In genomic region chr2:26198488-26198887, GRCm38 (mm10) we compare ENCODE assay signal across 10 mouse cellular contexts. TPM values are rescaled to one million over a fixed set of nuclear protein-coding genes. Genes with fewer than 3 reads are reported as not detected.
DNase-seq lines count a peak whose midpoint lies in the region; ATAC-seq and TF ChIP-seq lines count a peak whose summit lies in the region.
"Had no signal": no experiment of that assay in that cellular context is flagged by ENCODE, and none has a peak within 500 bp of the region (broad histone marks: within the 10 kb centered on the region; RNA-seq: fewer than 3 reads in every experiment).

No protein-coding gene starts in this region.

- H3K4me3 ChIP-seq in intestine, embryonic 15.5 days (replicated peaks), result no peak overlapping the region
- H3K4me3 ChIP-seq in intestine, postnatal 0 days (ENCODE audit: low read depth, low read length), result no peak overlapping the region
- no peak overlapping the region for H3K4me3 ChIP-seq in embryonic facial prominence, embryonic 12.5 days
- H3K4me3 ChIP-seq: erythroblast, embryonic 14.5 days had no signal

- H3K36me3 ChIP-seq in intestine, embryonic 15.5 days, result no peaks in the 10 kb centered on the region
- no peaks in the 10 kb centered on the region for H3K36me3 ChIP-seq in intestine, postnatal 0 days (ENCODE audit: control insufficient read depth, insufficient read depth)
- no peaks in the 10 kb centered on the region for H3K36me3 ChIP-seq in embryonic facial prominence, embryonic 12.5 days

- no peak overlapping the region for H3K27ac ChIP-seq in intestine, embryonic 15.5 days
- H3K27ac ChIP-seq in intestine, postnatal 0 days (ENCODE audit: low read depth, low read length), result no peak overlapping the region
- H3K27ac ChIP-seq in embryonic facial prominence, embryonic 12.5 days, result no peak overlapping the region

- peak overlapping the region; percentile 19; the same call in 1 of the 2 replicates for H3K4me2 ChIP-seq in intestine, embryonic 15.5 days (replicated peaks)
- H3K4me2 ChIP-seq in intestine, postnatal 0 days (replicated peaks; ENCODE audit: low read depth), result no peak overlapping the region
- H3K4me2 ChIP-seq in embryonic facial prominence, embryonic 12.5 days (replicated peaks), result 0 out of 2 replicates have a peak overlapping the region, but pooled peaks have one; percentile 10
- H3K4me2 ChIP-seq: liver, embryonic 11.5 days had no signal

- DNase-seq in ZHBTc4 (ENCODE audit: low read depth, low spot score), result peak; percentile 26
- peak; percentile 21 for DNase-seq in lung, postnatal 36 days
- DNase-seq in cerebellum, adult 9-11 months, result no peak
- DNase-seq in cerebellum, adult 11 months, result no peak
- DNase-seq: spleen, adult 18-20 months had no signal

- H3K9me3 ChIP-seq in intestine, embryonic 15.5 days, result no peaks in the 10 kb centered on the region
- H3K9me3 ChIP-seq in intestine, postnatal 0 days (ENCODE audit: control insufficient read depth), result no peaks in the 10 kb centered on the region
- no peaks in the 10 kb centered on the region for H3K9me3 ChIP-seq in embryonic facial prominence, embryonic 12.5 days

- no peak overlapping the region for H3K9ac ChIP-seq in intestine, embryonic 15.5 days
- no peak overlapping the region for H3K9ac ChIP-seq in intestine, postnatal 0 days (ENCODE audit: low read depth, low read length)
- no peak overlapping the region for H3K9ac ChIP-seq in embryonic facial prominence, embryonic 12.5 days

- ATAC-seq in intestine, embryonic 15.5 days, result no peak
- ATAC-seq in intestine, postnatal 0 days, result no peak
- 0 out of 2 replicates have a peak, but pooled peaks have one; percentile 7 for ATAC-seq in embryonic facial prominence, embryonic 12.5 days (ENCODE audit: insufficient number of reproducible peaks, insufficient read depth, low FRiP score, low TSS enrichment)

- 1% methylated on average over 10 of the region's 10 CpGs for WGBS in intestine, embryonic 15.5 days
- WGBS in intestine, postnatal 0 days, result 3% methylated on average over 10 of the region's 10 CpGs
- WGBS in embryonic facial prominence, embryonic 12.5 days, result 2% methylated on average over 10 of the region's 10 CpGs

- no peak for TF ChIP-seq CTCF in intestine, postnatal 0 days (IDR thresholded peaks at IDR 0.05; ENCODE audit: low read depth)

- H3K4me1 ChIP-seq in intestine, embryonic 15.5 days (replicated peaks), result 0 out of 2 replicates have a peak, but pooled peaks cover 10% of the 10 kb centered on the region
- no peaks in the 10 kb centered on the region for H3K4me1 ChIP-seq in intestine, postnatal 0 days (replicated peaks; ENCODE audit: control insufficient read depth, insufficient read depth, low read length)
- H3K4me1 ChIP-seq in embryonic facial prominence, embryonic 12.5 days, result peaks cover 8% of the 10 kb centered on the region

- peaks cover 90% of the 10 kb centered on the region for H3K27me3 ChIP-seq in intestine, embryonic 15.5 days (replicated peaks)
- H3K27me3 ChIP-seq in intestine, postnatal 0 days (replicated peaks; ENCODE audit: control insufficient read depth, insufficient read depth, low read length), result peaks cover 80% of the 10 kb centered on the region
- H3K27me3 ChIP-seq in embryonic facial prominence, embryonic 12.5 days, result peaks cover 96% of the 10 kb centered on the region

RNA-seq across cellular contexts. Expression of gene Lhx3, which starts 9.6 kb away (rescaled TPM):
- polyA plus RNA-seq in intestine, embryonic 15.5 days (2015; fragmentation: Nextera tagmentation; extraction: Ambion mirVana), result not detected in 2 replicates
- polyA plus RNA-seq in intestine, postnatal 0 days (2015; fragmentation: Nextera tagmentation; extraction: Ambion mirVana), result 0.10 TPM in 1 of 2 replicates, not detected in the other
- polyA plus RNA-seq in embryonic facial prominence, embryonic 12.5 days (2016; fragmentation: Nextera tagmentation; extraction: Ambion mirVana), result 1.3 and 3.1 TPM in 2 replicates
- polyA plus RNA-seq: erythroblast, embryonic 14.5 days; liver, embryonic 11.5 days had no signal

RNA-seq across cellular contexts. Expression of gene Qsox2, which starts 38.8 kb away (rescaled TPM):
- 23.2 and 26.9 TPM in 2 replicates for polyA plus RNA-seq in intestine, embryonic 15.5 days (2015; fragmentation: Nextera tagmentation; extraction: Ambion mirVana)
- polyA plus RNA-seq in intestine, postnatal 0 days (2015; fragmentation: Nextera tagmentation; extraction: Ambion mirVana), result 7.0 and 7.5 TPM in 2 replicates
- polyA plus RNA-seq in embryonic facial prominence, embryonic 12.5 days (2016; fragmentation: Nextera tagmentation; extraction: Ambion mirVana), result 17.9 and 19.5 TPM in 2 replicates

Comparison
In these comparisons a context has a peak if more than half of its experiments do, and no peak if none do; other contexts are left out.
1. DNase-seq: peak in ZHBTc4 (single experiment) and lung, postnatal 36 days (single experiment); none in cerebellum, adult 9-11 months (single experiment) and cerebellum, adult 11 months (single experiment).